Mouse (Mus musculus) layer of hippocampus, adult 11-12 months (tissue): ENCODE measurements around the gene Zfp276.
"Not testable (repeated sequence)": the region's sequence is repeated elsewhere in the genome, so short reads cannot be mapped to it uniquely, and the experiment has no call there.

Source experiments
- DNase-seq: peaks from one replicate; pipeline ENCODE4 v3.0.0; 2022; ENCODE audit warnings: low spot score

The Zfp276 gene

DNA sequence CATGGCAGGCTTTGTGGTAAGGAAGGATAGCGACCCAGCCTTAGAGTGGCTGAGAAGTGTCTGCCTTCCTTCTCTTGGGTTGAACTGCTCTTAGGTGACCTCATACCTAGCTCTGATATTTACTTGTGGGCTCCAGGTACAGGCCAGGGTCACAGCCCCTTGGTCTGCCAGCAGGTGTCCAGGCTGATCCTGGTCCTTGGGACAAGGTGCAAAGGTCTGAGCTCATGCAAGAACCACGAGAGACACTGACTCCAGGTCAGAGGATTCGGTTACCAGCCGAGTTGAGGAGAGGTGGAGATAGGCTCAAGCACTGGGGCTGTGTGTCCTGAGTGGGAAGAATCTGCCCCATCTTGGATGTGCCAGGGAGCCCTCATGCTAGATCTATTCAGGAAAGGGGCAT lies 9.6 kb upstream of the Zfp276 start:
- DNase-seq = no peak

DNA sequence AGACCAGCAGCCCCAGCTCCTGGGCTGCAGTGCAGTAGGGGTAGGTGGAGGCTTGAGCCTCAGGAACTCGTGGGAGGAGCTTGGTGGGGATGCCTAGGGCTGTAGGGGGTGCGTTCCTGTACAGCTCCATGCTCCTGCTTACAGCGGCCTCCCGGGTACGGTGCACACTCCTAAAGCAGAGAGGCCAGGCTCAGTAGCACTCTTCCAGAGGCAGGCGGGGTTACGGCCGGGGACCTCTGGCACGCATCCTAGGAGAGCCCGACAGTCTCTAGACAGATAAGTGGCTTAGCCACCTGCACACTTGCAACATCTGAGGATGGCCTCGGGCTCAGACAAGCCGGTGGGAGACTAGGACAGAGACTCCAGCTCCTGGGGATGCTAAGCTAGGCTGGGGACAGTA lies 8.5 kb upstream of the Zfp276 start:
- no peak for DNase-seq

DNA sequence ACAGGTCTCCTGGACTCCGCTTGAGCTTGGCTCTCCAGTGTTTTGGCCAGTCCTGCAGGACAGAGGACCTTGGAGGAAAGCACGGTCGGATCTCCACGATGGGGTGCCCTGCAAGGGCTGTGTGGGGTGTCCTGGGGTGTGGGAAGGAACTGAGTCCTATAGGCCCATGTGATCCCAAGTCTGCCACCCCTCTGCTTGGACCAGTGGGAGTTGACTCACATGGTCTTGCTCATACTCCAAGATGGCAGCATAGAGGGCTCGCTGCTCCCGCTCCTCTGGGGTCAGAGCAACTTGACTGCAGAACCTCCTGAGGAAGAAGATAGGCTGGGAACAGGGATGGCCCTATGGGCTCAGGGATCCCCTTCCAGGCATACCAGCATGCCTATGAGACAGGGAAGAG lies 6.2 kb upstream of the Zfp276 start:
- DNase-seq = no peak

DNA sequence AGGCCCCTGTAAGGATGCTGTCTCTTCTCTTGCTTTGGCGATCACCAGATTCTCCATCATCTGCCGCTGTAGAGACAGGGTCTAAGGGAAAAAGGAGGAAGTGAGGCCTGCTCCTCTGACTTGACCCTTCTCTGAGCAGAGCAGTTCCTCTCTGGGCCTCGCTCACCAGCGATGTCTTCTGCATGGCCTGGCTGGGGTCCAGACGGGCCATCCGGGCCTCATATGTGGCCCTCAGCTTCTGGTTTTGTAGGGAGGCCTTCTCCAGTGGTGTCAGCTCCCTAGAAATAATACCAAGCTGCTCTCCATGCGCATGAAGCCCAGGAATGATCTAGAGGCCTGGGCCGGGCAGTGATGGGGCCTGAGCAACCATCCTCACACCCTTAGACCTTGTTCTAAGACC lies 5.4 kb upstream of the Zfp276 start:
- DNase-seq = peak; percentile 35

DNA sequence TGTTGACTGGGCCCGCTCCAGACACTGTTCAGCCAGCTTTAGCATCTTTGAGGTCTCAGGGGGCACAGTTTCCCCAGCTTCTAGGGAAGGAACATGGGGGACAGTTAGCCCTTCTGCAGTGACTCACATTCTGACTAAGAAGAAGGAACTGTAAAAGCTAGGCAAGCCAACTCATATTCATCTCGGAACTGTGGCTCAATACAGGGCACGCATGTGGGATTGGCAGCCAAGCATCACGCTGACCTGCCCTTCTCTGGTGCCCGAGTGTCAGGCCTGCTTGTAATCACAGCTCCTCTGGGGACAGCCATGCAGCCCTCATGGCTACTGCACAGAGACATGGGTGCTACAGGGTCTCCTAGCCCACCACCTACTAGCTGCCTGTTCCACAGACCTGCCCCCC lies 3.1 kb upstream of the Zfp276 start:
- no peak for DNase-seq

DNA sequence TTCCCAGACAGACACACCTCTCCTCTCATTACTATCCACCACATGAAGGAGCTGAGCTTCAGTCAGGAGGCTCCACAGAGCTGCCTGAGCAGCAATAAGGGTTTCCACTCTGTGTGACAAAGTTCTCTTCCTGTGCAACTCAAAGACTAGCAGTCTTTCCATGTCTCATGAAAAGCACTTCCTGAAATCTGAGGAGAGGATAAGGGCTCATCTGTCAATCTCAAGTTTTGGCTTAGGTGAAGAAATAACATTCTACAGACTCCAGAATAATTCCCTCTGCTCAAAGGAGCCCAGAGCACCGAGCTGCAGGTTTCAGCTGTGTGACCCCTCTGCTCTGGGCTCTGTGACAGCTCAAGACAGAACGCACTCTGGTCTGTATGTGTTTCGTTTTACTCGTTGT lies 1.1 kb upstream of the Zfp276 start:
- no peak for DNase-seq

DNA sequence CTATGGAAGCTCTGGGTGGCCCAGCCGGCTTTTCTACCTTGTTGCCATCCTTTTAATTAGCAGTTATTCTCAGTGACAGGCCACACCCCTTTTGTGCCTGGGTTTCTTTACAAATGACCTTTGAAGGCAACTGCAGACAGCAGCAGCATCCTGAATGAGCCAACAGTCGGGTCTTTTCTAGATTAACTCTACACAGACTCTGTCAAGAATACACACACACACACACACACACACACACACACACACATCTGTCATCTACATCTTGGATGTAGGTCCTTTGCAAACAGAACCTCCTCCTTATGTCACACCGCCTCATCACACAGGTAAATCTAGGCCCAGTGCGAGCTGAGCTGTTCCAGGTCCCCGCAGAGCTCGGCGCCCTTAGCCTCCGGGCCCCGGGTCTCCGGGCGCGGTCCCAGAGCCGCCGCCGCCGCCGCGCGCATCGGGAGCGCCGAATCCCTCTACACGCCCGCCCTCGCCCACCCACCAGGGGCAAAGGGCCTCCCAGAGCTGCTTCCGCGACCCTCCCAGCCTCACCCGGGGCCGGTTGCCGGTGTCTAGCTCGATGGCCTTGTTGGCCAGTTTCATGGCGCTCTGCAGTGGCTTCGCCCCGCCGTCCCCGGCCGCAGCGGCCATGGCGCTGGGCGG lies 420 bp upstream of the Zfp276 start:
- DNase-seq = no peak

DNA sequence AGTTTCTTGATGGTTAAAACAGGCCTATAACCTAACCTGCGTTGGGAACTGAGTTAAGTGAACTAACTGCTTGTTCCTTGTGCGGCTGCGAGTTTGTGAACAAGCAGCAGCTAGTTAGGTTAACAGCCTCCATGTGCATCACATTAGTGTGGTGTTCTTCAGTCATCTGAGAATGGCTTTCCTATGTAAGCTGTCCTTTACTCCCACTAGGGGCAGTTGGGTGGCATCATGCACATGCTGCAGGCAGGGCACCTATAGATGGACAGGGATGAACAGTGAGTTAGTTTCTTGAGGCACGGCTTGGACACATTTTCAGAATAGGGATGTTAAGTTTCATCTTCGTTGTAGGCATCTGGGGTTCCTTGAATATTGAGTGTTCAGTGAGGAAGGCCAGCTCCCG lies 1.2 kb downstream of the Zfp276 start:
- DNase-seq = no peak

DNA sequence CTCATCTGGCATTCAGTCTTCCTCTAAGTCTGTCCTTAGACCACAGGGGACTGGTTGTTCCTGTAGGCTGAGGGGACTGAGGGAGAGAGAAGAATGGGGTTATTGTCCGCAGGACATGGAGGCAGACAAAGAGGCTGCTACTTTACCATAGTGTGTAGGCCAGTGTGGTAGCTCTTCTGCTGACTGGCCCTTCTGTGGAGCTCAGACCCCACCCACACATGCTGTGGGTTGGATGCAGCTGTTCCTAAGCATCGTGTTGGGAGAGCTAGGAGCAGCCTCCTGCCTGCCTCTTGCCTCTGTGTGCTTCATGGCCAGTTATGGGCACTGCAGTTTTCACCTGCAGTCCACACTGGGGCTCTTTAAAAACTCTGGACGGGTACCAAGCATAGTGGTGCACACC lies 3.1 kb downstream of the Zfp276 start:
- DNase-seq = peak; percentile 64

DNA sequence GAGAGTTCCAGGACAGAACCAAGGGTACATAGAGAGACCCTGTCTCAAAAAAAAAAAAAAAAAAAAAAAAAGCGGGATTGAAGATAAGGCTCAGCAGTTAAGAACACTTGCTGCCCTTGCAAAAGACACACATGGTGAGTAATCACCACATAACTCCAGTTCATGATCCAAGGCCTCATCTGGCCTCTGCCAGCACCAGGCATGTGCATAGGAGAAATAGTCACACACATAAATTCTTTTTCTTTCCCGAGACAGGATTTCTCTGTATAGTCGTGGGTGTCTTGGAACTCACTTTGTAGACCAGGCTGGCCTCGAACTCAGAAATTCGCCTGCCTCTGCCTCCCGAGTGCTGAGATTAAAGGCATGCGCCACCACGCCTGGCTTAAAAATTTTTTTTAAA lies 3.6 kb downstream of the Zfp276 start:
- DNase-seq = not testable (repeated sequence)

DNA sequence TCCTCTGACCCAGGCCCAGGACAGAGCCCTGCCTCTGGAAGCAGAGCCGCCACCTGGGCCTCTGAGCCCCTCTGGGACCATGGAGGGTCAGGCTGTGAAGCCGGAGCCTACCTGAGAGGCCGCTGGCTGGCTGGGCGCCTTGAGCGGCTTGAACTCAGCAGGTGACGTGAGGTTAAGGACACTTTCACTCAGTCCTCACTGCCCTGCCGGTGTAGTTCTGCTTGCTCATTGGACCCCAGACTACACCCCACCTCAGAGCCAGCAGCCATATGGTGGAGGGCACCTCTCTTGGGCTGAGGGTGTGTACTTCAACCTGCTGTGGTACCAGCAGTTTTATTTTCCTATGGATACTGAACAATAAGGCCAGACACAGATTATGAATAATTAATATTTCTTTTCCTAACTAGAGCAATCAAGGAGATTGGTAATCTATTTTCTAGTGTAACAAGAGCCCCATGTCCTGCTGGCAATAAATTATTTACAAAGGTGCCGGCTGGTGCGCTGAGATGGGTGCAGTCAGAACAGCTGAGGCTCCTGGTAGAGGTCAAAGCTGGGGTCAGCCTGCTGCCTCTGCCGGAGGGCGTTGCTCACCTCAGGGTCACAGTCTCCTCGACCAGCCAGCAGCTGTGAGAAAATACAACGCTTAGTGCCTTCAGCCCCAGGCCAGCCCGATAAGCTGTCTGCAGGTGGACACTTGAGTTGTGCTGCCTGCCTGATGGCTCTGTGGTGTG lies 14.1 kb downstream of the Zfp276 start:
- no peak for DNase-seq

DNA sequence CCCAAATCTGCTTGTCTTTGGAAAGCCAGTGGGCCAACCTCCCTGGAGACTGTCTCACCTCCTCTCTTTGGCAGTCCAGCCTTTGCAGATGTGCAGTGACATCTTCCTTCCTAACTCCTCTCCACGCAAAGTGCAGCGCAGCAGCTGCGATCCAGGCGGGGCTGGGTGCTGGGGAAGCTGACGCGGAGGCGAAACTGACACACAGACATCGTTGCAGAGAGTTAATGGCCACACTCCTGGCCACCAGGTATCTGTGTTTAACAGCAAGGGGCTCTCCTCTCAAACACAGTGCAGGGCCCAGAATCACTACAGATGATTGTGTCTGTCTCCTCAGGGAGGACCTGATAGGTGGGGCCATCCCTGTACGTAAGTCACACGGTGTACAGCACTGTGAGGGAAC lies 17.2 kb downstream of the Zfp276 start:
- no peak for DNase-seq

DNA sequence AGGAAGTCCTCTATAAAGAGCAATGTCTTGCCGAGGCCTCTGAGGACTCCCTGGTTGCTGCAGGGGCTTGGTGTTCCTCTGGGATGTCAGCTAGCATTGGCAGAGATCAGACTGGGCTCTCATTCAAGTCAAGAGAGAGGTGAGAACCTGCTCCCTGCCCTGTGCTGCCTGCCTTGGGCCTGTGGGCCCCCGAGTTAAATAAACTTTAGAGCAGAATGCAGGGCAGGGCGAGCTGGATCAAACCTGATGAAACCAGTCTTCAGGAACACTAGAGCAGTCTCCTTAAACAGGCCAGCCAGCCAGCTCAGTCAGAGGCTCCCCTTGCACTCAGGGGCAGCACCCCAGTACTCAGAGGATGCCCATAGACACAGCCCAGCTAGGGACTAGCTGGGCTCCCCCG lies 17.9 kb downstream of the Zfp276 start:
- no peak for DNase-seq

DNA sequence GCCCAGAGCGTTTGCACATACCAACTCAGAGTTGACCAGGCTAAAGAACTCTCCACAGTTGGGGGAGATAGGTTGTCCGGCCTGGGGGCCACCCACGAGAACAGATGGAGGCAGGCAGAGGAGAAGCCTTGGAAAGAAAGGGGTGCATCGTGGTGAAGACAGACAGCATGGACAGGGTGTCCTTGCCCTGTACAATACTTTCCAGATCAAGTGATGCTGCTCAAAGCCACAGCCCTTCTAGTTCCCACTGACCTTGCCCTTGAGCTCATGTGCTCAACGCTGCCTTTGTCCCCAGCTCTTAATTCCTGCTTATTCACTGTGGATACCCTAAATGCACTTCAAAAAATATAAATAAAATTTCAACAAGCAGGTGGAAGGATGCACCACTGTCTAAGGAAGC lies 20.5 kb downstream of the Zfp276 start:
- no peak for DNase-seq

DNA sequence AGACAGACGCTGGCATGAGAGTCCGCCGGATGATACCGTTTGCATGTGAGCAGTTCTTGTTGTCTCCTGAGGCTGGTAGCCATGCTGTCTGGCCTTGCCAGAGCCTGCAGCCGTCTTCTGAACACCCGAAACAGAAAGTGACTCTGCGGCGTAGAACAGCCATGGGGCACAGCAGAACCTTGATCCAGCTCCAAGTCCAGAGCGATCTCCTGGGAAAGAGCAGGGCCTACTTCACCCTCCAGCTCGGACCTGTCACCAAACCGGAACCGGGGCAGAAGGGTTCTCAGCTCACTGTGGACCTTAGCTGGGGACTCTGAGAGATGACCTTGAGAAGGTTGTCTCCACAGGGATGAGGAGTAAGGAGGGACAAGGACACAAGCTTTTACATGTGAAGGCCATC lies 21.1 kb downstream of the Zfp276 start:
- no peak for DNase-seq

DNA sequence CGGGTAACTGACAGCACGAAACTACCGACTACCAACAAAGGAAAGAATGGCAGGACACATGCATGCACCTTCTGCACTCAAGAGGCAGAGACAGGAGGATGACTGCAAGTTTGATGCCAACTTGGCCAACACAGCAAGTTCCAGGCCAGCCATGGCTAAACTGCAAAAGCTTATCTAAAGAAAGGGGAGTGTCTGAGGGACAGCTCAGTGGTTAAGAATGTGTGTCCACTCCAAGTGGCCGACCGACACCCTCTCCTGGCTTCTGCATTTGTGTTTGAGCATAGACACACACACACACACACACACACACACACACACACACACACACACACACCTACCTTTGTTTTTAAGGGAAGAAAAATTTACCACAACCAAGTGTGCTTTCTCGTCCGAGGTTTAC lies 24.4 kb downstream of the Zfp276 start:
- no peak for DNase-seq

DNA sequence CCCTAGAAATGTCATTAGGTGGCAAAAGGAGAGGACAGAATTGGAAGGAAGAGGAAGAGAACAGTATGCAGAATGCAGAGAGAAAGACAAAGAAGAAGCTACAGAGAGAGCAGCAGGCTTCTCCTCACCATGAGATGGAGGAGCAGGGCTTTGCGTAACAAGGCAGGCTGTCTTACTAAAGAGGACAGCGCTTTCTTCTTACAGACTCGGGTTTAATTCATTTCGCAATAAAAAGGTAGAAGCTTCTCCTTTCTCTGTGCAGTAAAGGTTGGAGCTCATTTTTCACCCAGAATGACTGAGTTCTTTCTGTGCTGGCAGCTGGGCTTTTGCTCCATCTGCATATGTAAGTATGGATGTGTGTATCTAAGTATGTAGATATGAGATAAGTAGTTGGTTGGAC lies 25.8 kb downstream of the Zfp276 start:
- DNase-seq = no peak

DNA sequence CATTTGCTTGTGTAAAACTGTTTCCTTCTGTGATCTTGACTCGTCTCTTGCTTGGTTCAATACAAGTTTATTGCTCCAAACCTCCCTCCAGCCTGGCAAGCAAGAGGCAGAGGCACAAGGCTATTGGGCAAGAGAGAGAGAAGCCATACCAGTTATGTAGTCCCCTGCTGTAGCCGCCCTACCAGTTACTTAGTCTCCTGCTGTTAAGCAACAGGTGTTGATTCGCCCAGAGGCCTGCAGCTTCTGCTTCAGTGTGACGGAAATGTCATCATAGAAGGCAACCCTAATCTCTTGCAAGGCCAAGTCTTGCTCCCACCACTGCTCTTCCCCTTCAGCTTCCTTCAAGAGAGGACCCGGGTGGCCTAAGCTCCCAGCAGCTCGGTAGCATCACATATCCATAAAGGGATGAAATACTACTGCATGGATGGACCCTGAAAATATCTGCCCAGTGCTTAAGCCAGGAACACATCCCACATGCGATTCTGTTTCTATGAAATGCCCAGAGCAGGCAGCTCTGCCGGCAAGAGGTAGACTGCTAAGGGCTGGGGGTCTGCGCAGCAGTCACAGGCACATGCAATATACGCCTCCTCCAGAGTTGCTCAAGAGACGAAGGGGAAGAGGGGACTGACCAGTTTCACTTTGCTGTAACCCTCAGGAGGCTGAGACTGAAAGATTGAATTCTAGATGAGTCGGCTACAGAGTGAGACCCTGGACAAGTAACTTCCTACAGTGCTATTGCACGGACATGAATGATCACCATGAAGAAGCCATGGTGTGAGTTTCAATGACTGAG lies 26.5 kb downstream of the Zfp276 start:
- no peak for DNase-seq

DNA sequence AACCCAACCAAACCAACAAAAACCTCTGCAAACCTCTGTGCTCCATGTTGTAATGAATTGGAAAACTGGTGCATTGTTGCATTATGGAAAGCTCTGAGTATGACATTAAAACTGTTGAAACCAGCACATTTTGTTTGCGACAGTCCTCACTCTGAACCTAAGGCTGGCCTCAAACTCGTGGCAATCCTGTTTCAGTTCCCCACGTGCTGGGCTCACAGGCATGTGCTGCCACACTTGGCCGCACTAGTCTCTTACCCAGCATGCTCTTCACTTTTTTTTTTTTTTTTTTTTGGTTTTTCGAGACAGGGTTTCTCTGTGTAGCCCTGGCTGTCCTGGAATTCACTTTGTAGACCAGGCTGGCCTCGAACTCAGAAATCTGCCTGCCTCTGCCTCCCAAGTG lies 29.0 kb downstream of the Zfp276 start:
- not testable (repeated sequence) for DNase-seq

DNA sequence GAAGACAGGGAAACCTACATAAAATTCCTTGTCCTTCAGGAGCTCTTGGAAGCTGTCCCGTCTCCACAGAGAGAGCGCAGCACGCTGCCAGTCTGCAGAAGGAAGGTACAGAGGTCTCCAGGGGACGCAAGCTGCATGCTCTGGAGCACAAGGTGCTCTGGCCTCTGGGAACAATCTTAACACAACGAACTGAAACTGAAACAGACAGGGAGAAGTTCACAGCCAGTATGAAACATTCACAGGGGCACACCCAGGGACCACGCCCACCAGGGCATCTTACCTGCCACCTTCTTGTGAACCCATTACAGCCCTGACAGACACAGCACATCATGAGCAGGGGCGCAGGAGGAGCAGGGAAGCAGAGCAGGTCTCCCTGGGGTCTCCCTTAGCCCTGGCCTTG lies 30.0 kb downstream of the Zfp276 start:
- DNase-seq = no peak

DNA sequence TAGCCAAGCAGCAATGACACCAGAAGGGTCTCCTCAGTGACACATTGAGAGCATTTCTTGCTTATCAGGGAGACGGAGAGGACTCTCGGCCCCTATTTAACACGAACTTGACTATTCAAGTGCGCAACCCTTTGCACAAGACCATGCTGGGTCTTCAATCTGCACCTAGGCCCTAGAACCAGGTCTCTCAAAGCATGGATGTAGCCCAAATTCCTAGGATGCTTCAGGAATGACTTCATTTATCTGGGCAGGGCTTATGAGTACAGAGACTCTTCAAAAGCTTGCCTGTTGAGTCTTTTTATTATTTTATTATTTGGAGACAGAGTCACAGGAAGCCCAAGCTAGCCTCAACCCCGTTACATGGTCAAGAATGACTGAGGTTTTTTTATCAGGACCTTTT lies 30.5 kb downstream of the Zfp276 start:
- no peak for DNase-seq

DNA sequence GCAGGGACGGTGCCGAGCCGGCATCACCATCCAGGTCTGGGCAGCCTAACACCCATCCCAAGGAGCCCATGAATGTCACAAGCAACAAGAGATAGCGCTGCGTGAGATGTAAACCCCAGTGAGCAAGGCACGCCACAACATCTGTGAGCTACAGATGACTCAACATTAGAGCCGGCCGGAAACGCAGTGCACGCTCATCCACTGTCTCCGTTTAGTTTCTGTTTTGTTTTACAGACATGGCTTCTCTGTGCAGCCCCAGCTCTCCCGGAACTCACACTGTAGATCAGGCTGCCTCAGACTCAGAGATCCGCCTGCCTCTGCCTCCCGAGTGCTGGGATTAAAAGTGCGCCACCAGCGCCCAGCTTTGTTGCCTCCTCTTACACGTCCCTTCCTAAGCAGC lies 33.4 kb downstream of the Zfp276 start:
- no peak for DNase-seq

DNA sequence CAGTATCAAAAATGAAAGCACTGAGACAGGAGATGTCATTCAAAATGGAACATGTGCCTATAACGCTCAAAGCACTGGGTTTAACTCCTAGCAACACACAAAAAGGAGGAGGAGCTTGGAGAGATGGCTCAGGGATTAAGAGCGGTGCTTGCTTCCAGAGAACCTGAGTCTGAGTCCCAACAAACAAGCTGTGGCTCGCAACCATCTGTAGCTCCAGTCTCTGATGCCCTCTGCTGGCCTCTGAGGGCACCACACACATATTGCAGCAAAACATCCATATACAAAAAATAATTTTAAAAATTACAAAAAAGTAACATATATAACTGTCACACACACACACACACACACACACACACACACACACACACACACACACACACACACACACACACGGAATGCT lies 36.2 kb downstream of the Zfp276 start:
- peak; percentile 38 for DNase-seq
